In the genomic region with DNA sequence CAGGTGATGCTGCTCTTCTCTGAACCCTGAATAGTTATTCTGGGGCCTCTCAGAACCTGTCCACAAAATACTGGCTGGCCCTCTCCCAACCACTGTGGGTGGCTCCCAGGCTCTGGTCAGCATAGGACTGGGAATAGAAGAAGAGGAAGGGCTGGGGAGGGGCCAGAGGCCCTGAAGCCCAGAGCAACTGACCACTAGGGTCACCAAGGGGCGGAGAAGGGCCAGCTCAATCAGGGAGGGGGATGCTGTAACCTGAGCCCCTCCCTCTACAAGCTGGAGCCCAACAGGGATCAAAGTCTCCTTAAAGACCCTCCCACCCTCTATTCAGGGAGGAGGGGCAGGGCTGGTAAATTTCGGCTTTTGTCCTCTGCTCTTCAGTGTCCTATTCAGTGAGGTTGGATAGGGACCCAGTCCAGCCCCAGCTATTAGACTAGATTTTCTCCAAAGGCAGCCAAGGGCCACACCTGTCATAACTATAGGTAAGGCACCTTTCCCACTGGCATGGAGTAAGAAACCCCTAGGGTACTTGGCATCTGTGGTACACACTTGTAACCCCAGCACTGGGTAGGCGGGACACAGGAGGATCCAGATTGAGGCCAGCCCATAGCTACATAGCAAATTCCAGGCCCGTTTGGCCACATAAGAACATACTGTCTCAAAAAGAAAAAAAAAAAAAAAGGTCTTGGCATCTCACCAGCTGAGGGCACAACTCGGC, we compare ENCODE assay signal across 8 mouse cellular contexts. TPM values are rescaled to one million over a fixed set of nuclear protein-coding genes. Genes with fewer than 3 reads are reported as not detected.
A peak's percentile ranks its signal among the peaks of the same experiment; 100 is the strongest.
DNase-seq lines count a peak whose midpoint lies in the region; ATAC-seq and TF ChIP-seq lines count a peak whose summit lies in the region.
"Had no signal": no experiment of that assay in that cellular context is flagged by ENCODE, and none has a peak within 500 bp of the region (broad histone marks: within the 10 kb centered on the region; RNA-seq: fewer than 3 reads in every experiment).

A gene (minus strand): TSS at position 663 of the 715 bp plus-strand sequence.

- H3K27me3 ChIP-seq in forebrain, embryonic 12.5 days = no peaks in the 10 kb centered on the region
- H3K27me3 ChIP-seq in liver, embryonic 13.5 days = no peaks in the 10 kb centered on the region
- H3K27me3 ChIP-seq: megakaryocyte, embryonic 14.5 days had no signal

- H3K9me3 ChIP-seq in forebrain, embryonic 12.5 days = no peaks in the 10 kb centered on the region
- no peaks in the 10 kb centered on the region for H3K9me3 ChIP-seq in liver, embryonic 13.5 days (replicated peaks)
- H3K9me3 ChIP-seq: megakaryocyte, embryonic 14.5 days had no signal

- H3K36me3 ChIP-seq in forebrain, embryonic 12.5 days (replicated peaks) = peaks cover 52% of the 10 kb centered on the region
- H3K36me3 ChIP-seq in liver, embryonic 13.5 days = peaks cover 40% of the 10 kb centered on the region

- TF ChIP-seq CTCF in layer of hippocampus, adult 2 months (conservative IDR thresholded peaks at IDR 0.05) = no peak

- DNase-seq in layer of hippocampus, adult 2 months (ENCODE audit: low spot score in 2 of 2) = no peak
- DNase-seq in layer of hippocampus, postnatal 14 days (ENCODE audit: low spot score in 2 of 2) = no peak
- no peak for DNase-seq in liver, embryonic 13.5 days
- peak; percentile 77 for DNase-seq in yolk sac, embryonic 10.5 days (ENCODE audit: low spot score)
- DNase-seq in layer of hippocampus, postnatal 25 days (ENCODE audit: extremely low spot score in 1 of 2, low spot score in 1 of 2) = no peak
- DNase-seq in gastrocnemius, postnatal 36 days = no peak

- intact Hi-C loops in gastrocnemius, postnatal 36 days (cut with DNase I) = no loop called here

- WGBS in forebrain, embryonic 12.5 days = 30% methylated on average over 5 of the region's 5 CpGs
- WGBS in liver, embryonic 13.5 days (ENCODE audit: insufficient replicate concordance) = 65% methylated on average over 5 of the region's 5 CpGs

- no peak within 1 kb of the TSS for H3K4me3 ChIP-seq in layer of hippocampus, adult 2 months
- H3K4me3 ChIP-seq in forebrain, embryonic 12.5 days (replicated peaks) = no peak within 1 kb of the TSS
- H3K4me3 ChIP-seq in liver, embryonic 13.5 days (replicated peaks) = no peak within 1 kb of the TSS
- H3K4me3 ChIP-seq: megakaryocyte, embryonic 14.5 days had no signal

- peak within 1 kb of the TSS; percentile 67 for H3K27ac ChIP-seq in layer of hippocampus, adult 2 months
- H3K27ac ChIP-seq in forebrain, embryonic 12.5 days = peak within 1 kb of the TSS; percentile 64
- peak within 1 kb of the TSS; percentile 45 for H3K27ac ChIP-seq in liver, embryonic 13.5 days

- no peak for ATAC-seq in forebrain, embryonic 12.5 days (ENCODE audit: low FRiP score)
- ATAC-seq in liver, embryonic 13.5 days (ENCODE audit: low read depth) = peak; percentile 37

- peak within 1 kb of the TSS; percentile 12 for H3K9ac ChIP-seq in forebrain, embryonic 12.5 days
- no peak within 1 kb of the TSS; the same call in 1 of the 2 replicates for H3K9ac ChIP-seq in liver, embryonic 13.5 days

- peaks cover 43% of the 10 kb centered on the region for H3K4me1 ChIP-seq in forebrain, embryonic 12.5 days
- H3K4me1 ChIP-seq in liver, embryonic 13.5 days (replicated peaks) = peaks cover 65% of the 10 kb centered on the region

- no peak within 1 kb of the TSS for H3K4me2 ChIP-seq in forebrain, embryonic 12.5 days
- H3K4me2 ChIP-seq in liver, embryonic 13.5 days = no peak within 1 kb of the TSS

RNA-seq across cellular contexts. Expression of the gene that starts here (rescaled TPM):
- total RNA-seq in layer of hippocampus, adult 2 months (2021) = 1 to 10 TPM; 1.7 to 2.8 TPM
- total RNA-seq in layer of hippocampus, postnatal 14 days (2021) = 1 to 10 TPM; 1.8 to 2.3 TPM
- 0.66 and 0.79 TPM in 2 replicates for polyA plus RNA-seq in forebrain, embryonic 12.5 days (2016; fragmentation: Nextera tagmentation; extraction: Ambion mirVana)
- polyA plus RNA-seq in liver, embryonic 13.5 days (2015; fragmentation: Nextera tagmentation; extraction: Ambion mirVana) = 0.65 and 1.00 TPM in 2 replicates
- 1 to 10 TPM; 2.0 TPM for total RNA-seq in layer of hippocampus, postnatal 25 days (2021)
- under 1 TPM; 0.59 to 0.69 TPM for total RNA-seq in gastrocnemius, postnatal 36 days (2021)

Comparison
In these comparisons a context has a peak if more than half of its experiments do, and no peak if none do; other contexts are left out.
1. Peak in ATAC-seq and H3K27ac ChIP-seq in liver, embryonic 13.5 days; RNA of the gene not detected or under 1 TPM.